Mouse (Mus musculus) hindbrain, postnatal 0 days (tissue): Measurements from ENCODE around the gene Arhgap8. TPM values are rescaled to one million over a fixed set of nuclear protein-coding genes. Genes with fewer than 3 reads are reported as not detected.
"Not testable (repeated sequence)": the region's sequence is repeated elsewhere in the genome, so short reads cannot be mapped to it uniquely, and the experiment has no call there.

Experiments
- ATAC-seq: fragments of 200-750 bp; cut with Nextera tagmentation; 2 replicates; pipeline ENCODE4 v1.8.0; 2017; ENCODE audit warnings: mild to moderate bottlenecking, moderate TSS enrichment, moderate library complexity
- DNase-seq: peaks from one replicate; pipeline ENCODE4 v3.0.0-alpha.2; 2015; ENCODE audit warnings: low spot score
- H3K27ac ChIP-seq: fragments of 300-500 bp; sonication (generic); 2 replicates; pipeline ENCODE4 v1.5.1; 2014; ENCODE audit warnings: mild to moderate bottlenecking
- H3K27me3 ChIP-seq: fragments of 300-500 bp; sonication (generic); 2 replicates; pipeline ENCODE4 v1.6.1; 2014; ENCODE audit warnings: low read length, mixed read lengths; ENCODE audit not compliant: insufficient read depth
- H3K36me3 ChIP-seq: fragments of 300-500 bp; sonication (generic); 2 replicates; pipeline ENCODE4 v1.6.1; 2014; ENCODE audit warnings: low read length, mixed read lengths; ENCODE audit not compliant: insufficient read depth
- H3K4me1 ChIP-seq: fragments of 300-500 bp; sonication (generic); 2 replicates; pipeline ENCODE4 v1.6.1; 2014; ENCODE audit warnings: antibody characterized with exemption, low read length, mixed read lengths; ENCODE audit not compliant: insufficient read depth
- H3K4me2 ChIP-seq: fragments of 300-500 bp; sonication (generic); 2 replicates; pipeline ENCODE4 v1.6.1; 2014; ENCODE audit warnings: low read depth, mild to moderate bottlenecking, low read length, moderate library complexity, mixed read lengths
- H3K4me3 ChIP-seq: fragments of 300-500 bp; sonication (generic); 2 replicates; pipeline ENCODE4 v1.5.1; 2014; ENCODE audit warnings: low read length
- H3K9ac ChIP-seq: fragments of 300-500 bp; sonication (generic); replicated peaks from 2 replicates; pipeline ENCODE4 v1.6.1; 2014; ENCODE audit warnings: mild to moderate bottlenecking, low read length, moderate library complexity, mixed read lengths
- H3K9me3 ChIP-seq: fragments of 300-500 bp; sonication (generic); 2 replicates; pipeline ENCODE4 v1.6.1; 2016; ENCODE audit warnings: low read length, mixed read lengths
- CTCF ChIP-seq: IDR thresholded peaks from 2 replicates; pipeline ENCODE4 v1.5.1; 2016; ENCODE audit warnings: antibody characterized with exemption, control low read depth, low read depth
- WGBS: fragments of 180-500 bp; shearing (Covaris S2); extraction: QIAGEN DNeasy Blood & Tissue Kit; methylation state at CpG from one replicate; pipeline ENCODE4 v1.1.7; 2014; 5-methylcytosine and 5-hydroxymethylcytosine counted together
- polyA plus RNA-seq: library from polyadenylated mRNA; unstranded; fragments of >200 nt; fragmentation: Nextera tagmentation; extraction: Ambion mirVana; gene quantifications from 2 replicates; pipeline ENCODE4 v1.2.1, GENCODE M21; 2015
- total RNA-seq: library from RNA; depleted of rRNA; stranded (reverse); fragments of >200 nt; gene quantifications from 2 replicates; pipeline ENCODE4 v1.2.3, GENCODE M21; 2014

The Arhgap8 gene
- total and polyA plus RNA-seq, 2 experiments from 2014 or later, result 0.26 to 0.80 TPM

DNA sequence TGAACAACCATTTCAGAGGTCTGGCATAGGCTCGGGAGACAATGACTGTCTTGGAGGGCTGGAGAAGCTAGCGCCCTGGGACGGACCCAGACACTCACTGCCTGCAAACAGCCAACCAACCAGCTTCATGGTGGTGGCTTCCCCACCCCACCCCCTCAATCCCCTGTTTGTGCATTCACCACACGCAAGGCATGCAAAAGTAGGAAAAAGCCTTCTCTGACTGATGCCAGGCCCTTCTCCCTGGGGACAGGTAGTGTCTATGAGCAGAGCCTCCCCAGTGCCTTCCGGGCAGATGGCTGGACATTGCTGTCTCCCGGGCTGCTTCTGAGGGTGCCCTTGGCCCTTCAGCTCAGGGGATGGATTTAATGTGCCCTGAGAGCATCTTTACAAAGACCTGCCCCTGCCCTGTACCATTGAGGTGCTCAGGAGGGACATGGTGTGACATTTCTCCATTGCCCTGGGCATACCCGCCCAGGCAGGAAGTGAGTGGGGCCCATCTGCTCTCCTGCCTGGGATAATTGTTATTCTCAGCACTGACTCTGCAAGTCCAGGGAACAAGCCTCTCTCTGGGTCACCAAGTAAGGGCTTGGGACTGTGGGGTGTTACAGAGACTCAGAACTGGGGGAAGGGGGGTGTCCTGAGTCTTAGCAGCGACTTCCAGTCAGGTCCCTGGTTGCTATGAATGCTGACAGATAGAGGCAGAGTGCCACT is 43.0 kb downstream of the Arhgap8 start:
- Histone ChIP-seq H3K4me1 (no peaks in the 10 kb centered on the region), H3K27ac (peak overlapping the region; percentile 70), H3K9me3 (no peaks in the 10 kb centered on the region), H3K4me3 (no peak overlapping the region), H3K36me3 (no peaks in the 10 kb centered on the region), H3K27me3 (no peaks in the 10 kb centered on the region), H3K9ac (no peak overlapping the region), H3K4me2 (no peak overlapping the region)
- DNase-seq (peak; percentile 69), ATAC-seq (peak; percentile 88)
- no peak for TF ChIP-seq CTCF
- WGBS, result 33% methylated on average over 8 of the region's 8 CpGs

DNA sequence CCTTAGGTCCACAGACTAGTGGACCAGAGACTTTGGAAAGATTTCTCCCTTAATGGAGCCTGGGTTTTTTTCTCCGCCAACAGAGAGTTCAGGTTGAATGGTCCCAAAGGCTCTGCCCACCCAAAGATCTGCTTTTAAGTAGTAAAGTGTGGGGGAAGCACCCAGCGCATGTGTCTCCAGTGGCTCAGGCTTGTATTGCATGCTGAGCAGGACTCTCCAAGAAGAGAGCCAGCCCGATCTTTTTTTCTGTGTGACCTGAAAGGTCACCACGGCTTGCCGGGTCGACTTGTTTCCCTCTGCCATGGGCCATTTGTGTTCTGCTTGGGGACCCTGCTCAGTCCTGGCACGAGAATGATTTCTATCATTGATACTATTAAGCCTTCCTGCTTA is 43.6 kb downstream of the Arhgap8 start:
- Histone ChIP-seq H3K4me2 (no peak overlapping the region), H3K36me3 (no peaks in the 10 kb centered on the region), H3K9me3 (no peaks in the 10 kb centered on the region), H3K27me3 (no peaks in the 10 kb centered on the region), H3K27ac (peak overlapping the region; percentile 70), H3K4me1 (no peaks in the 10 kb centered on the region), H3K4me3 (no peak overlapping the region), H3K9ac (no peak overlapping the region)
- peak; percentile 70 for ATAC-seq
- DNase-seq, result peak; percentile 45
- WGBS, result 18% methylated on average over 7 of the region's 7 CpGs
- TF ChIP-seq CTCF, result peak; percentile 58

DNA sequence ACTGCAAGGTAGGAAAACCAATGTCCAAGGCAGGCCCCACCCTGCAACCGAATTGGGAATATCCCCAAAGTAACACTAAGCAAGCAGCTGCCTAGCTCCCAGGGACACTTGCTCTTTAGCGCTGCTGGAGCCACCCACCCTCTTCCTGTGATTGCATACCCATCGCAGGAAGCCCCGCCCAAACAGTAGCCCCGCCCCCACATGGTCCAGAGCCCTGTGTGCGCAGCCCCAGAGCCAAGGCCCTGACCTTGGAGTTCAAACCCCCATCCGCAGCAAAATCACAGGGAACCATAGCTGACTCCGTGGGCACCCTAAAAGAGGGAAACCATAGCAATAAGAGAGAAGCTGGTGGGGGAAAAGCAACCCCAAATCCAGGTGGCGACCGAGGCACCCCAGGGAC is 46.8 kb downstream of the Arhgap8 start:
- no peaks in the 10 kb centered on the region for H3K9me3 ChIP-seq
- H3K9ac ChIP-seq, result no peak overlapping the region
- no peaks in the 10 kb centered on the region for H3K27me3 ChIP-seq
- ATAC-seq (no peak), DNase-seq (no peak)
- no peaks in the 10 kb centered on the region for H3K4me1 ChIP-seq
- no peak for TF ChIP-seq CTCF
- H3K4me2 ChIP-seq, result no peak overlapping the region
- H3K4me3 ChIP-seq, result no peak overlapping the region
- no peaks in the 10 kb centered on the region for H3K36me3 ChIP-seq
- H3K27ac ChIP-seq, result no peak overlapping the region
- WGBS, result 47% methylated on average over 10 of the region's 10 CpGs

DNA sequence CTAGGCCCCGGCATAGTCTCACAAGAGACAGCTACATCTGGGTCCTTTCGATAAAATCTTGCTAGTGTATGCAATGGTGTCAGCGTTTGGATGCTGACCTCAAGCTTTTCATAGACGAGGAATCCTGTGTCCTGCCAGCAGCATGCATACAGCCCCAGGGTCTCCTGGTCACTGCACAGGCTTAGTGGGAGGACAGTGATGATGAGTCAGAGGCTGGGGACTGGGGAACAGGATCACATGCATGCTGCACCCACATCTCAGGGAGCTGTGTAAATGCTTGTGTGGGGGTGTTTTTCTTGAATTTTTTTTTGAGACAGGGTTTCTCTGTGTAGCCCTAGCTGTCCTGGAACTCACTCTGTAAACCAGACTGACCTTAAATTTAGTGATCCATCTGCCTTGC is 48.7 kb downstream of the Arhgap8 start:
- not testable (repeated sequence) for ATAC-seq, H3K4me1 ChIP-seq, H3K4me2 ChIP-seq, H3K4me3 ChIP-seq, H3K27me3 ChIP-seq, DNase-seq, H3K36me3 ChIP-seq, H3K27ac ChIP-seq, H3K9ac ChIP-seq, H3K9me3 ChIP-seq
- WGBS, result 81% methylated on average over 3 of the region's 4 CpGs

DNA sequence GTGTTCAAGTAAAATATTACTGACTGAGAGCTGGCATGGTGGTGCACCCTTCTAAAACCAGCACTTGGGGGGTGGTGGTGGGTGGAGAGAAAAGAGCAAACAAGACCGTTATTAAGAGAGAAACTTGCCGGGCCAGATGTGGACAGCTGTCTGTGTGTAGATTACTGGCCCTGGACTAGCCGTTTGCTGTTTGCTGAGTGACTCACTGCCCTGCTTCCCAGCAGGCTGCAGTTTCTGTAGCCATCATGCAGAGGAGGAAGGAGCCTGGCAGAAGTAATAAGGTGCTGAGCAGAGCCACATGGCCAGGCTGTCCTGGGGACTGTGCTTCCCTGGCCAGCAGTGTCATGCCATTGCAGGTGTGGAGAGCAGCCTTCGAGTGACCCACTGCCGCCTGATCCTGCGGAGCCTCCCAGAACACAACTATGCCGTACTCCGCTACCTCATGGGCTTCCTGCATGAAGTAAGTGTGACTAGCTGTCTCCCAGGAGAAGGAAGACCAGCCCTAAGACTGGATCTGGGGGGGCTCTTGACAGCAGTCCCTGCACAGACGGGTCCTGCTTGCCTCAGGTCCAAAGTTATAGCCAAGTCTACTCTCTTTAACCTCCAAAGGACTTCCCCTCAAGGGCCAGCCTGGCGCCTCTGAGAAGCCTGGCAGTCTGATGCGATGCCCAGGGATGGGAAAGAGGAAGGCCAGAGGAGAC is 49.9 kb downstream of the Arhgap8 start:
- Histone ChIP-seq H3K36me3 (no peaks in the 10 kb centered on the region), H3K9ac (no peak overlapping the region), H3K4me1 (no peaks in the 10 kb centered on the region), H3K4me2 (no peak overlapping the region), H3K27ac (no peak overlapping the region), H3K9me3 (no peaks in the 10 kb centered on the region), H3K27me3 (no peaks in the 10 kb centered on the region), H3K4me3 (no peak overlapping the region)
- no peak for TF ChIP-seq CTCF
- WGBS, result 79% methylated on average over 11 of the region's 11 CpGs
- DNase-seq (no peak), ATAC-seq (no peak)

DNA sequence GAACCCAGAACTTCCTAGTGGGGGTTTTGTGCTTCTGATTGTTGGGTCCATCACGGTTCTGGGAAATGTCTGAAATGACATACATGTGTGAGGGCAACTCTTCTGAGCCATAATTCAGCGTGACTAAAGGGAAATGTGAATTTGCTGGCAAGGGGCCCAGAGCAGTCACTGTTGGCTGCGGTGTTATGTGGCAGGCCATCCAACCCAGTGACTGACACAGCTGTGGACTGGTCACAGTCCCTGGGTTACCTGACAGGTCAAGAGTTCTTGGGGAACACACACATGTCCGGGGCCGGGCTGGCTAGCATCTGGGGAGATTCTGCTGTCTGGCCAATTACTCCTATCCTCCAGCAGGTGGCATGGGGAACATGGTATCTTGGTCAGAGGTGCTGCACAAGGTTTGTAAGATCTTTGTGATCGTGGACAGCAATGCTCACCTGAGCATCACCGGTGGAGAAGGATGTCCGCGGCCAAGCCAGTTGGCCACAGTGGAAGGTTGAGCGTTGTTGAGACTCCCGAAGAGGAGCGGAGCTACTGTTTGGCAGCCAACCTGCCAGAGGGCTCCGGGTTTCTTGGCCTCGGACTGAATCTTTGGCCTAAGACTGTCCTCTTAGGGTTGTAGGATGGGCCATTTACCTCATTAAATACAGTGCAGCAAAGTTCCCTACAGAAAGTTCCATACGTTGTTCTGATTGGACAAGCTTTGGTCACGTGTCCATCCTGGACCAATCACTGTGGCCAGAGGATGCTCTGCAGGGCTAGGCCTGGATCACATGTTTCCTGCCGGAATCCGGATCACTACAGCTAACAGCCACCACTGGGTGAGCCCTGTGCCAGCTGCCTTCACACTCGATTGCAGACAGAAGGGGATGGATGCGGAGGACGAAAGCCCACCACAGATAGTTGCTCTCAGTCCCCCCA is 52.6 kb downstream of the Arhgap8 start:
- H3K36me3 ChIP-seq, result no peaks in the 10 kb centered on the region
- 0 out of 2 replicates have a peak, but pooled peaks cover 4% of the 10 kb centered on the region for H3K4me1 ChIP-seq
- peak; percentile 47 for ATAC-seq
- no peaks in the 10 kb centered on the region for H3K9me3 ChIP-seq
- H3K9ac ChIP-seq, result no peak overlapping the region
- peak; percentile 61 for DNase-seq
- 67% methylated on average over 21 of the region's 21 CpGs for WGBS
- no peak overlapping the region for H3K4me3 ChIP-seq
- no peak overlapping the region for H3K27ac ChIP-seq
- TF ChIP-seq CTCF, result peak; percentile 74
- H3K27me3 ChIP-seq, result no peaks in the 10 kb centered on the region
- H3K4me2 ChIP-seq, result no peak overlapping the region
